Mouse (Mus musculus): ENCODE measurements around the gene Atg2a.

- 0 out of 2 replicates have a peak, but pooled peaks have one; percentile 40 for TF ChIP-seq E2F4 (IDR thresholded peaks at IDR 0.05; ENCODE audit: insufficient replicate concordance, low read depth, low read length)
- TF ChIP-seq MYC (IDR thresholded peaks at IDR 0.05; ENCODE audit: low read depth, low read length), result no peak
- peak; percentile 90 for TF ChIP-seq POLR2A (IDR thresholded peaks at IDR 0.05; ENCODE audit: low read depth, low read length)
- TF ChIP-seq JUND (conservative IDR thresholded peaks at IDR 0.05; ENCODE audit: low read depth, low read length), result 0 out of 2 replicates have a peak, but pooled peaks have one; percentile 7
- peak; percentile 50; the same call in 1 of the 2 replicates for TF ChIP-seq MEF2A (IDR thresholded peaks at IDR 0.05; ENCODE audit: borderline replicate concordance, low read depth, low read length)
- peak; percentile 71 for TF ChIP-seq NELFE (IDR thresholded peaks at IDR 0.05; ENCODE audit: low read depth, low read length)
- TF ChIP-seq CTCF (conservative IDR thresholded peaks at IDR 0.05 in 1 of 2, IDR thresholded peaks at IDR 0.05 in 1 of 2; ENCODE audit: low read depth in 2 of 2, low read length in 2 of 2), result no peak
- TF ChIP-seq POLR2AphosphoS2 (IDR thresholded peaks at IDR 0.05; ENCODE audit: low read depth, low read length), result peak; percentile 86
- TF ChIP-seq CHD2 (IDR thresholded peaks at IDR 0.05; ENCODE audit: low read length), result 0 out of 2 replicates have a peak, but pooled peaks have one; percentile 36
- TF ChIP-seq EP300 (IDR thresholded peaks at IDR 0.05; ENCODE audit: low read length), result 0 out of 2 replicates have a peak, but pooled peaks have one; percentile 8
- TF ChIP-seq TCF12 (IDR thresholded peaks at IDR 0.05; ENCODE audit: low read depth, low read length), result 0 out of 2 replicates have a peak, but pooled peaks have one; percentile 30
- no peak; the same call in none of the 2 replicates for TF ChIP-seq IRF4 (IDR thresholded peaks at IDR 0.05; ENCODE audit: low read depth, low read length)
Observed at GRCm38 (mm10) chr19:6277661-6278438, 36.4 kb downstream of the Atg2a start.
